Mouse (Mus musculus): ENCODE results near the gene Myf6. TPM values are rescaled to one million over a fixed set of nuclear protein-coding genes. Genes with fewer than 3 reads are reported as not detected.

Myf6 gene
- not detected for total RNA-seq (2021)

- intact Hi-C loops (cut with DNase I), result no loop called here
Observed at GRCm38 (mm10) chr10:107494568-107494967, at the start of gene Myf6. TSS of gene Myf6 (minus strand) at chr10:107494737.

GRCm38 (mm10) chr10:107543026-107543425 is 48.5 kb upstream of the Myf6 start:
- intact Hi-C loops (cut with DNase I), result no loop called here
- DNase-seq (ENCODE audit: extremely low spot score in 1 of 2, low spot score in 2 of 2), result no peak

More at GRCm38 (mm10) chr10:107494568-107494967, at the start of gene Myf6:
- DNase-seq (ENCODE audit: extremely low spot score in 1 of 2, low spot score in 2 of 2), result no peak

GRCm38 (mm10) chr10:107528758-107529157 is 34.2 kb upstream of the Myf6 start:
- intact Hi-C loops (cut with DNase I), result no loop called here
- DNase-seq (ENCODE audit: extremely low spot score in 1 of 2, low spot score in 2 of 2), result no peak

GRCm38 (mm10) chr10:107519216-107519615 is 24.7 kb upstream of the Myf6 start:
- no peak for DNase-seq (ENCODE audit: extremely low spot score in 1 of 2, low spot score in 2 of 2)
- intact Hi-C loops (cut with DNase I), result no loop called here

GRCm38 (mm10) chr10:107516641-107517040 is 22.1 kb upstream of the Myf6 start:
- intact Hi-C loops (cut with DNase I), result no loop called here
- DNase-seq (ENCODE audit: extremely low spot score in 1 of 2, low spot score in 2 of 2), result no peak

- no peak for DNase-seq (ENCODE audit: extremely low spot score in 1 of 2, low spot score in 2 of 2)
- intact Hi-C loops (cut with DNase I), result no loop called here
Observed at GRCm38 (mm10) chr10:107514735-107515134, 20.2 kb upstream of the Myf6 start.

GRCm38 (mm10) chr10:107506397-107506796 is 11.9 kb upstream of the Myf6 start:
- intact Hi-C loops (cut with DNase I), result no loop called here
- no peak for DNase-seq (ENCODE audit: extremely low spot score in 1 of 2, low spot score in 2 of 2)

- DNase-seq (ENCODE audit: extremely low spot score in 1 of 2, low spot score in 2 of 2), result no peak
- intact Hi-C loops (cut with DNase I), result no loop called here
Observed at GRCm38 (mm10) chr10:107503430-107503829, 8.9 kb upstream of the Myf6 start.

GRCm38 (mm10) chr10:107502193-107502592 is 7.7 kb upstream of the Myf6 start:
- intact Hi-C loops (cut with DNase I), result no loop called here

GRCm38 (mm10) chr10:107499656-107500055 is 5.1 kb upstream of the Myf6 start:
- no peak for DNase-seq (ENCODE audit: extremely low spot score in 1 of 2, low spot score in 2 of 2)
- intact Hi-C loops (cut with DNase I), result no loop called here

More at GRCm38 (mm10) chr10:107502193-107502592, 7.7 kb upstream of the Myf6 start:
- no peak for DNase-seq (ENCODE audit: extremely low spot score in 1 of 2, low spot score in 2 of 2)

GRCm38 (mm10) chr10:107496402-107496801 is 1.9 kb upstream of the Myf6 start:
- intact Hi-C loops (cut with DNase I), result no loop called here
- DNase-seq (ENCODE audit: extremely low spot score in 1 of 2, low spot score in 2 of 2), result no peak

GRCm38 (mm10) chr10:107493580-107494474 is 710 bp downstream of the Myf6 start:
- no peak for DNase-seq (ENCODE audit: extremely low spot score in 1 of 2, low spot score in 2 of 2)
- intact Hi-C loops (cut with DNase I), result no loop called here

- DNase-seq (ENCODE audit: extremely low spot score in 1 of 2, low spot score in 2 of 2), result no peak
- intact Hi-C loops (cut with DNase I), result no loop called here
Observed at GRCm38 (mm10) chr10:107492867-107493579, 1.5 kb downstream of the Myf6 start.

GRCm38 (mm10) chr10:107488654-107489315 is 5.8 kb downstream of the Myf6 start:
- intact Hi-C loops (cut with DNase I), result no loop called here
- no peak for DNase-seq (ENCODE audit: extremely low spot score in 1 of 2, low spot score in 2 of 2)

- no peak for DNase-seq (ENCODE audit: extremely low spot score in 1 of 2, low spot score in 2 of 2)
- intact Hi-C loops (cut with DNase I), result no loop called here
Observed at GRCm38 (mm10) chr10:107486770-107487169, 7.8 kb downstream of the Myf6 start.

GRCm38 (mm10) chr10:107485870-107486269 is 8.7 kb downstream of the Myf6 start, which contains the start of gene Myf5:
TSS of gene Myf5 (minus strand) at chr10:107486134.
- DNase-seq (ENCODE audit: extremely low spot score in 1 of 2, low spot score in 2 of 2), result no peak
- intact Hi-C loops (cut with DNase I), result no loop called here

GRCm38 (mm10) chr10:107484050-107484449 is 10.5 kb downstream of the Myf6 start:
- intact Hi-C loops (cut with DNase I), result no loop called here

GRCm38 (mm10) chr10:107473497-107473896 is 21.0 kb downstream of the Myf6 start:
- intact Hi-C loops (cut with DNase I), result no loop called here
- no peak for DNase-seq (ENCODE audit: extremely low spot score in 1 of 2, low spot score in 2 of 2)

More at GRCm38 (mm10) chr10:107484050-107484449, 10.5 kb downstream of the Myf6 start:
- DNase-seq (ENCODE audit: extremely low spot score in 1 of 2, low spot score in 2 of 2), result no peak

- DNase-seq (ENCODE audit: extremely low spot score in 1 of 2, low spot score in 2 of 2), result no peak
- intact Hi-C loops (cut with DNase I), result no loop called here
Observed at GRCm38 (mm10) chr10:107471712-107472111, 22.8 kb downstream of the Myf6 start.

Data from left cerebral cortex, postnatal 10 days (tissue).